Mouse (Mus musculus) urinary bladder, postnatal 4 days (tissue): ENCODE data around the gene Map3k7.
"Not testable (repeated sequence)": the region's sequence is repeated elsewhere in the genome, so short reads cannot be mapped to it uniquely, and the experiment has no call there.

Experiments
- DNase-seq, 2 experiments: peaks; one replicate each; pipeline ENCODE4 v3.0.0; 2021 to 2022; ENCODE audit warnings: low spot score in 2 of 2

Map3k7 gene

DNA sequence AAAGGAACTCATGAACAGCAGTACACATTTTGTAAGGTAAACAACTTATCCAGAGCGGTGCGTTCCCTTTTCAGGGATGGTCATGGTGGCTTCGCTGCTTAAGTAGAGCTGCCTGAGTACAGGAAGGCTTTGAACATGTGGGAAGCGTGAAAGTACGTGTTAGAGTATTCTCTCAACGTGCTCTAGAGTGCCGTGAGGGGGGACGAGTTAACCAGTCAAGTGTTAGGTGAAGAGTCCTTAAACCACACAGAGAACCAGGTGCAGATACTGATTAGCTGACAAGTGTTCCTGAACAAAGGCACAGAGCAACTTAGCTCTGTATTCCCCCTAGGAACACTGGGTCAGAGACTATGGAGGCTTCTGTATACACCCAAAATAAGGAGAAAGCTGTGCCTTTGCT is 18.0 kb downstream of the Map3k7 start:
- no peak for DNase-seq

DNA sequence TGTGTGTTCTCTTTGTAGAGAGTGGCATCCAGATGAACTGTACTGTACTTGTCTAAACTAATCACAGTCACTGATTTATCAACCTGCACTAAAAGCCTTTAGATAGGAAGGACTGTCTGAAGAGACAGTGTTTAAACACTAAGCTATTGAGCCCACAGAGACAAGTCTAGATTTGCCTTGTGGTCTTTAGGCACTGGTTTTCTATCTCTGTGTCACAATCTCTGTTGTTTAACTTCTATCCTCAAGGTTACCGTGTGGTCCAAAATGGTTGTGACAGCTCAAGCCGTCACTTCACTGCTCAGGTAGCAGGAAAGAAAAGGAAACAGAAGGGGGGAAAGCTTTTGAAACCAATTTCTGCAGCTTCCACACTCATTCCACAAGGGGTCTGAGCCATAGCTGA is 29.5 kb downstream of the Map3k7 start:
- DNase-seq = no peak

DNA sequence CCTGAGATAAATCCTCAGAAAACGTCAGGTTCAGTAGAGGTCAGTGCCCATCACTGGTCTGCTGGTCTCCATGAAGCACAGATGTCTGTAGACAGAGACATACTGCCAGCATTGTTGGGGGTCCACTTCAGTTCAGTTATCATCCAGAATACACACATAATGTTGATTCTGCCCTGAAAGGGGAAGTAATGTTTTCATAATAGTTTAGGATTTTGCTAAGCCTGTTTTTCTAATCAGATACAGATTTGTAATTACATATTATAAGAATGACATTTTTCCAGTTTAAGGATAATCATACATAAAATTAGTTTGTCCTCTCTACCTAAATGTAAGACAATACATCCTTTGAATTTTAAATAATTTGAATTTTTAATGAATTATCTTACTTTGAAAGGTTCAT is 30.0 kb downstream of the Map3k7 start:
- no peak for DNase-seq

DNA sequence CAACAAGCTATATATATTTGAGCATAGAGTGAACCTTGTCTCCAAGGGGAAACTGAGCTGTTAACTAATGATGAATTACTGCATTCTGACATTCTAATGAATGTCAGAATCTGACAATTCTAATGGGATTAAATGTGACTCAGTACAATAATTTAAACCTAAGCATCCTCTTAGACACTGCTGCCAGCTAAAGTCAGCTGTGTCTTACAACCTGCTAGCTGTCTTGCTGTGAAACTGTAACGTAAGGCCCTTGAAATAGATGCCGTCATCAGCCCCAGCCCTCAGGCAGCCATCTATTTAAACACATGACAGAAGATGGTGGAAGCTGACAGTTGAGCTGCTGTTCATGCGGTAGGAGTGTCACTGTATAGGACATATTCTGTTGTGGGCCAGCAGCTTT is 37.6 kb downstream of the Map3k7 start:
- no peak for DNase-seq

GRCm38 (mm10) chr4:32004773-32005591 is 41.1 kb downstream of the Map3k7 start:
- no peak for DNase-seq

- no peak for DNase-seq
These were observed 43.3 kb downstream of the Map3k7 start for GRCm38 (mm10) chr4:32007174-32007573.

- DNase-seq = no peak
These were observed 44.2 kb downstream of the Map3k7 start for GRCm38 (mm10) chr4:32008095-32008494.

DNA sequence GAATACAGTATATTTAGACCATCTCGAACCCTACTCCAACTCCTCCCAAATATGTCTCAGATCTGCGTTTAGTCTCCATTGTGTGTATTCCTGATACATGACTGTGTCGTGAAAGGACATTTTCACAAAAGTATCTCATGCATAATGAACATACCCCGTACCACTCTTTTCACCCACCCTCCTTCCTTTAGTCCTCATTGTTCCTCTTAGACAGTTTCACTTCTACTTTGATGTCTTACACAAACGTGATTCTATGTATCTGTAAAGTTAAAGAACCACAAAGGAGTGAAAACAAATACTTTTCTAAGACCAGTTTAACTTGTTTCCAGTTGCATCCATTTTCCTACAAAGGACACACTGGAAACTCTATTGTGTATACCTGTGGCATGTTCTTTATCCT is 46.9 kb downstream of the Map3k7 start:
- no peak for DNase-seq

DNA sequence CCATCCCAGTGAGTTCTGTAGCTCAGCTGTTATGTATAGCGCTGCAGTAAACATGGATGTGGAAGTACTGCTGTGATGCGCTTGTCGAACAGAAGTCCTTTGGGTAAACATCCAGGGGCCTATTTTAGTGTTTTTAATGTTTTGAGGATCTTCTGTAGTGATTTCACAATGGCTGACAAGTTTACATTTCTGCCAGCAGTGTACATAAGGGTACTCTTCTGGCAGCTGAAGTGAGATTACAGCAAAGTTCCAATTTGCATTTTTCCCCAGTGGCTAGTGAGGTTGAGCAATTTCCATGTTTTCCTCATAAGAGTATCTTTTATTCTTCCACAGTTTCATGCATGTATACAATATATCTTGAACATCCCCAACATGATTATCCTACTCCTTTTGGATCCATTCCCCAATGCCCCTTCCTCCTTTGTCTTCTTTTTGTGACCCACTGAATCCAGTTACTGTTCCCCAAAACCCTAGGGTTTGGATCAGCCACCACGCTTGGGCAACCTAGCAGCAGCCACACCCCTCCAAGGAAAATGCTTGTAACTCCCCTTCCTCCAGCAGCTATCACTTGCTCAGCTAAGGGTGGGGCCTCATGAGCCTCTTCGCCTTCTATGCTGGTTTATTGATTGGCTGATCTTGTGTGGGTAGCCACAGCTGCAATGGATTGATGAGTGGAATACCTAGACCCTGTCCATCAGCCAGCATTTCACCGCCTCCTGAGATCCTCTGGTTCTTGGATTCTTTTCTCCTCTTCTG is 47.5 kb downstream of the Map3k7 start:
- DNase-seq = no peak

GRCm38 (mm10) chr4:32021131-32021530 is 57.2 kb downstream of the Map3k7 start:
- DNase-seq = no peak

DNA sequence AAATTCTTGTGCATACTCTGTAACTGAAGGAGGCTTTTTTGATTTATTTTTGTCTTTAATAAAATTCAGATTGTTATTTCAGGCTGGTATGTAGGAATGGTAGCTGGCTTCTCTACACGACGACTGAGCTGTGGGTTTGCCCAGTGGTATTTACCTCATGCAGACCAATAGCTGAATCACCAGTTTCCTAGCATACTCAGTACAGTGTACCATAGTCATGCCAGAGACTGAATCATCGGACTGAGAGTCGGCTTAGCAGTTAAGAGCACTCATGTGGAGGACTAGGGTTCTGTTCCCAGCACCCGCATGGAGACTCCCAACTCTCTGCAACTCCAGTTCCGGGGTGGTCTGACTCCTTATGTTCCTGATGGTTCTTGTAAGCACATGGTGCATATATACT is 58.4 kb downstream of the Map3k7 start:
- no peak for DNase-seq

GRCm38 (mm10) chr4:32024170-32024569 is 60.3 kb downstream of the Map3k7 start:
- DNase-seq = not testable (repeated sequence)

DNA sequence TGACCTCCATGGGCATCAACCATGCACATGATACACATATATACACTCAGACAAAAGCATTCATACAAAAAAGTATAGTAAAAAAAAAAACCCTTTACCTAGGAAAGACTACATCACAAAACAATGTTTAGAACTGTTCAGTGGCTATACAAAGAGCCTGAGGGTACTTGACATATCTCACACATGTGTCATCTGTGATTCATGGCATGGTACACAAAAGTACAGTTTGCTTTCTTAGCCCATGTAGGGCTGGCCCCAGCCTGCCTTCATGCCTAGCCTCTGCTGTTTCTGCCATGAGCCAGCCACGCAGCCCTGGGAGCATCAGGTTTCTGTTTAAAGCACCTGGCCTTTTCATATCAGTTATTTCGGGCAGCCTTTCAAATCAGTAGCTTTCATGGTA is 61.2 kb downstream of the Map3k7 start:
- DNase-seq = no peak

DNA sequence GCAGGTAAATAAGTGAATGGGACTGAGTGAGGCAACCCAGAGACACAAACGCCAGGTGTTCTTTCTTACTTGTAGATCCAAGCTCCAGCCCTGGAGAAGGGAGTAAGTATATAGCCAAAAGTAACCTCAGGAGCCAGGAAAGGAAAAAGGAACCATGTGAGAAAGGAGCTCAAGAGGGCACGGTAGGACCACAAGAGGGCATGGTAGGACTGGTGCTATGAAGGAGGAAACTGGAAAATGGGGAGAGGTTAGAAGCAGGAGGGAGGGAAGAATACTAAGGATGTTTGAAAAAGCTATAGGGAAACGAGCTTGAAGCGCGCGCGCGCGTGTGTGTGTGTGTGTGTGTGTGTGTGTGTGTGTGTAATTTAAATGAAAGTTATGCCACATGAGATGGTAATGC is 63.2 kb downstream of the Map3k7 start:
- DNase-seq = no peak

- DNase-seq = no peak
These were observed 73.4 kb downstream of the Map3k7 start for GRCm38 (mm10) chr4:32037267-32037666.

DNA sequence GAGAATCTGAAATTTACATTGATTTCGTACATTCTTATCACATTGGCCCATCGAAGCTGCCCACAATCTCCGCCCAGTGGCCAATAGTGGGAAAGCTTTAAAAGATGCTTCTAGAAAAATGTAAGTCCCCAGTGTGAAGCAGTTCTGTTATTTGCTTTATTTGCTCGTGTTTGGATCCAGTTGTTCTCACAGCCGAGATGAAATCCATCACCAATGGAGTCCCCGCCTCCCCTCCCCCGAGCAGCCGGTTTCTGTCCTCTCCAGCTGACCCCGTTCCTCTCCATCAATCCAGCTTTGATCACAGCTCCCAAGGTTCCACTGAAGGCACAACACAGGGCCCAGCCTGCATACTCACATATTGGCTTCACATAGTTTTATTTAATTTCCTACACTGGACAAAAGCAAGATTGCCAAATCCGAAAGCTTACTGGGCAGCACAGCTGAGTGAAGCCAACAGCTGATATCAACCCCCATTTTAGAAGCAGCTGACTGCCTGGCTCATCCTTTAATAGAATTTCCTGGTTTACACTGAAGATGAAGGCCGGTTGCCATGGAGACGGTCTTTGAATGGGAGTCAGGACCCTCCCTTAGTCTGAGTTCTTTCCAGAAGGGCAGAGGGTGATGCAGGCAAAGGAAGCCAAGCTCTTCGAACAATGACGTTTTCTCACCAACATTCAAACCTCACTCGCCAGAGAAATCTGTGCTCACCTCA is 78.0 kb downstream of the Map3k7 start:
- no peak for DNase-seq

- DNase-seq = no peak
These were observed 81.3 kb downstream of the Map3k7 start for GRCm38 (mm10) chr4:32045234-32045633.

DNA sequence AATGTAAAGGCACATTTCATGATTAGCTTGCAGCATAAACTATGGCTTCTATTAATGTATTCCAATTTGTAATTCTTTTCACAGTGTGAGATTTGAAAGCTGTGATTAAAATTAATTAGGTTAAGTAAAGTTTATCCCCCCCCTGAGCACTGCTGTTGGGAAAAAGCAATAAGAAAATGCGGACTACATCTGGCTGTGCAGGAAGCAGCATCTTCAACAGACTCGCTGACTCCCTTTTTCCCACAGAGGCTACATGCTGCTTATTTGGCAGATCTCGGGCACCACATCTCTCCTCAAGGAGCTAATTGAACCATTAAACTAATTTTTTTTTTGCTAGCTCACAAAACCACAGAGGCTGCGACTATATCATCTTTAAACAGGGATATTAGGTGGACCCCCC is 85.9 kb downstream of the Map3k7 start:
- DNase-seq = no peak

- DNase-seq = no peak
These were observed 89.3 kb downstream of the Map3k7 start for GRCm38 (mm10) chr4:32053171-32053570.

- DNase-seq = peak; percentile 58 to 78
These were observed 91.5 kb downstream of the Map3k7 start for GRCm38 (mm10) chr4:32055151-32056052.

- no peak for DNase-seq
These were observed 92.5 kb downstream of the Map3k7 start for GRCm38 (mm10) chr4:32056441-32056840.

GRCm38 (mm10) chr4:32057102-32057501 is 93.2 kb downstream of the Map3k7 start:
- no peak for DNase-seq
